Mouse (Mus musculus) frontal cortex, postnatal 25 days (tissue): Measurements from ENCODE around the gene Epm2a.

Experiments used
- DNase-seq, 2 experiments: peaks; one replicate each; pipeline ENCODE4 v3.0.0; 2022; ENCODE audit warnings: low spot score in 2 of 2

Epm2a gene

GRCm38 (mm10) chr10:11429059-11429812 lies 86.0 kb downstream of the Epm2a start:
- DNase-seq, result no peak

DNA sequence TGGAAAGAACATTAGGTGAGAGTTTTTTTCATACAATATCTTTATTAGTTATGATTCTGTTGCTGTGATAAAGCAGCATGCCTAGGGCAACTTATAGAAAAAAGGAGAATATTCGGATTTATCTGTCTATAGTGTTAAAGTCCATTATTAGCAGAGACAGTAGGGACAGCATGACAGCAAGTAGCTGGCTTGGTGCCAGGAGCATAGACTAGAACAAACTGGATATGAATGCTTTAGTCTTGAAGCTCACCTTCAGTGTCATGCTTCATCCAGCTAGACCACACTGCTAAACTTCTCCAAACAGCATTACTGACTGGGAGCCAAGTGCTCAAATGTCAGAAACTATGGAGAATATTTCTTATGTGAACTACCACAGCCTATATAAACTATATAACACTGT lies 93.8 kb downstream of the Epm2a start:
- no peak for DNase-seq

- DNase-seq, result no peak
Measured at GRCm38 (mm10) chr10:11438461-11438860, 95.3 kb downstream of the Epm2a start.

GRCm38 (mm10) chr10:11439342-11439741 lies 96.1 kb downstream of the Epm2a start:
- no peak for DNase-seq

DNA sequence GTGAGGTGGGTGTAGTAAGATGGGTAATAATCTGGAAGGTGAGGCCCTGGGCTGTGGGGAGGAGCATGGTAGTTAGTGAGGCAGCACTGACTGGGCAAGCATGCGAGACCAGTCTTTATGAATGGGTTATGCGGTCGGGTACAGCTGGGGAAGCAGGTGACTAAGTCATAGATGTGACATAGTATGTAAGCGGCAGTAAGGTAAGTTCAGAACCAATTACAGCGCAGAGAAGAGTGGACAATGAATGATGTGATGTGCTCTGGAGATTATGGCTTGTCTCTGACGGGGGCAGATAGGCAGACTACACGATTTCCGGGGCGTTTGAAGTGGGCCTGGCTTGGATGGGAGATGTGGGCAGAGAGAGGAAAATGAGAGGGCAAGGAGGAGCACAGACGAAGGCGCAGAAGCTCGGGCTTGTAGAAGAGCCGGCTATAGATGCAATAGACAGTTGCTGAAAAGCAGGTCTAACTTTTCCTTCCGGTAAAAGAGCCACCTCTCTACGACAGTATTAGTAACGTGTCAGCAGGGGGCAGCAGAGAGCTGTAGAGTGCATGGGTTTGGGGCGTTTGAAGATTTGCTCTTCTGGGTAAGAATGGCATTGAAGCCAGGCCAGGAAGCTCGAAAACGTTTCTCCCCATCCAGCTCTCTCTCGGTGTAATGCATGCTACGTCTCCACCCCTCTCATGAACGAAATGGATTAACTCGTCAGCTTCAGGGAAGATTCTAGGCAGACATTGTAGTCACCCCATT lies 106.5 kb downstream of the Epm2a start:
- peak; percentile 81 to 92 for DNase-seq

DNA sequence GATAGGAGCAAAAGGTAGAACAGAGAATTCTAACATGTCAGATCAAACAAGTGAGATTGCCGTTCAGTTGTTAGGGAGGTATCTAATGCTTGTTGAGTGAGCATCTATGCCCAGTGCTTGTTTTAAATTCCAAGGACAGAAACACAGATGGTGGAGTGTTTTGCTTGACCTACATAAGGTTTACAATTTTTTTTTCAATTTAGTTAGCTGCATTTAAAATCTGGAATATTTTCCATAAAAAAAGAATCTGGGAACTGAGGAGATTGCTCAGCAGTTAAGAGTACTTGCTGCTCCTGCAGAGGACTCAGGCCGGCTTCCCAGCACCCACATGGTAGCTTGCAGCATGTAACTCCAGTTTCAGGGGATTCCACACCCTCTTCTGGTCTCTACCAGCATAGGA lies 109.3 kb downstream of the Epm2a start:
- no peak for DNase-seq

DNA sequence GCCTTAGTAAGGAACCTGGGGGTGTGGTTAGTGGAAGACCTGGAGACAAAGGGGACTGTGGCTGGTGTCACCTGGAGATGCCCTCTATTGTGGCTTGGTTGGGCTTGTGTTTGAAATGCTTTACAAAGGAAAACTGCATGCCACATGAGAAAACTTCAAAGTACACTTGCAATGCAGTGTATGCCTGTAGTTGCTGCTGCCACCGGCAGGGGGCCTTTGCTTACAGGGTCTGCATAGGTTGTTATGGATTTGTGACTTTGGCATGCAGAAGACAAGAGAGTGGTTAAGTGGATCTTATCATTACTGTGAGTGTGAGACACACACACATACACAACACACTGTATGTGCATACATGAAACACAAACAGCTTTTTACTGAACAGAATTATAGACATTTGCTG lies 114.2 kb downstream of the Epm2a start:
- no peak for DNase-seq

DNA sequence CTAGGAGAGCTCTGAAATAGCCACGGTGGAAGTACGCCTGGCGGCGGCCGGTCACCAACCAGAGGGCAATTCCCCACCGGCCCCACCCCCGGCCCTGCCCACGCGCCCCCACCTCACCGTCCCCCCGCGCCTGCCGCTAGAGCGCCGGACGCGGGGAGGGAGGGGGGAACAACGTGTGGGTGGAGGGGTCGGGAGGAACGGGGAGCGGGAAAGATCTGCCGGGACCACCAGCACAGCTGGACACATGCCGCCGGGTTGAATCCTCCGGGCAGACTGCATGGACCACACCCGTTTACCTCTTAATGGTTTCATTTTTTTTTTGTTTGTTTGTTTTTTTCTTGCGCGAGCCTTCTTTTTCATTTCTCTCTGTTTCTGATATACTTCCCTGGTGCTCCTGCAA lies 148.8 kb downstream of the Epm2a start:
- DNase-seq, result no peak
